Mouse (Mus musculus) lung, postnatal 0 days (tissue): Measurements from ENCODE around the gene Axl.

Experiments
- CTCF ChIP-seq: IDR thresholded peaks from 2 replicates; pipeline ENCODE4 v1.5.1; 2016; ENCODE audit warnings: antibody characterized with exemption, mild to moderate bottlenecking
- EP300 ChIP-seq: IDR thresholded peaks from 2 replicates; pipeline ENCODE4 v1.6.1; 2016; ENCODE audit warnings: antibody characterized with exemption, mild to moderate bottlenecking, control low read depth

- TF ChIP-seq CTCF (no peak), EP300 (no peak)
Measured at GRCm38 (mm10) chr7:25814711-25815110, 26.2 kb upstream of the Axl start.
